Mouse (Mus musculus) gastrocnemius, adult 2 months (tissue): ENCODE measurements at regions not wholly inside any gene's neighbourhood (a gene's known extent, or its start where the extent isn't known, plus 50 kb on each side); places are given as distances from the start of the nearest gene placed in this dataset.

Experiments
- DNase-seq: peaks from one replicate; pipeline ENCODE4 v3.0.0; 2022
- H3K27ac ChIP-seq: fragments of 200-600 bp; 2 replicates; pipeline ENCODE4 v1.8.1; 2022; ENCODE audit warnings: mild to moderate bottlenecking
- H3K4me3 ChIP-seq: fragments of 200-600 bp; 2 replicates; pipeline ENCODE4 v1.8.1; 2022; ENCODE audit warnings: mild to moderate bottlenecking, moderate library complexity
- CTCF ChIP-seq: fragments of 200-600 bp; IDR thresholded peaks from 2 replicates; pipeline ENCODE4 v1.8.1; 2022; ENCODE audit warnings: antibody characterized with exemption, mild to moderate bottlenecking, moderate library complexity
- intact Hi-C: fragments of 180-260 bp; cut with DNase I; formaldehyde crosslinking; loops from one replicate; pipeline ENCODE4 v1.15.1; 2025

DNA sequence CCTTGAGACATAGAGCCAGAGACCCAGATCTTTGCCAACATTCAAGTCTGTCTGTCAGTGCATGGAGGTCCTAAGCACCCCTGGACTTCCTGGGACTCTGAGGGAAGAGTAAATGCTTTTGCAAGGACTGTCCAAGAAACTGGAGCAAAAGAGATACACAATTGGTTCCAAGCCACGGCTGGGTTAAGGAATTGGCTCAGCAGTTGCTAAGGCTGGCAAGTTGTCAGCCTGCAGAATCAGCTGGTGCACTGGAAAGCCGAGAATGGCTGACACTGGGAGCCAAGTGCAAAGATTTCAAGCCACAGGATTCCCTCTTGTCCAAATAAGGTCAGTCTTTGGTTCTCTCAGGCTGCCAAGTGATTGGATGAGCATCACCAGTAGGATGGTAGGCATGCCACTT is 146.8 kb upstream of the Syt13 start:
- intact Hi-C loops = no loop called here
- TF ChIP-seq CTCF = no peak
- Histone ChIP-seq H3K27ac (no peak overlapping the region), H3K4me3 (no peak overlapping the region)
- DNase-seq = peak; percentile 50

DNA sequence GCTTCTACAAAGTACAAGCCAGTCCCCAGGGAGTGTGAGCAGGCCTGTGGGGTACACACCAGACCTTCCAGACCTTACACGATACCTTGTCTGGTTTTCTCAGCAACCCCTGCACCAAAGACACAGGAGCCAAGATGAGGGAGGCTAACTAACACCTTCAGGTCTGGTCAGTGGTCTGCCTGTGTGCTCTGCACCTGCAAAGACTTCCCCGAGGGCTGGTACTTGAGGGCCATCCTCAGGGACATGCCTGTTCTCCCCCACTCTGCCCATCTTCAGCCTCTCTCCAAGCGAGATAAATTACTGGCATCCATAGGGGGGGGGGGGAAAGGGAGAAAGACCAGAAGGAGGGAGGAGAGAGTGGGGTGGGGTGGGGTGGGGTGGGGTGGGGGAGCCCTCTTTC is 145.8 kb upstream of the Syt13 start:
- H3K4me3 ChIP-seq = no peak overlapping the region
- intact Hi-C loops = no loop called here
- DNase-seq = no peak
- no peak overlapping the region for H3K27ac ChIP-seq
- no peak for TF ChIP-seq CTCF

DNA sequence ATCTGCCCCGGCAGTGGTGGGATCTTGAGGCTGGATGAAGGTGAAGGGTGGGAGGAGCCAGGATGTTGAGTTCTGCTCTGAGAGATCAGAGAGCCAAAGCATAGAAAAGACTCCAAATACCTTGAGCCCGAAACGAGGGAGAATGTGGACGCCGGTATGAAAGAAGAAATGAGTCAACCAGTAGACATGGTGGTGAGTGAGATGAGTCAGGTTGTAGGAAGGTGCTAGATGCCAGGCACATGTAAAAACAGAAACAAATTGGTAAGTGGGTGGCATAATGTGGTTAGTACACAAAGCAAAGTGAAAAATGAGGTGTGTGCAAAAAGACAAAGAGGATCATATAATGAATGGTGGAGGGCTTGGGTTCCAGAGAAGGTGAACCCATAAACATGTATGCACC is 144.8 kb upstream of the Syt13 start:
- Histone ChIP-seq H3K27ac (no peak overlapping the region), H3K4me3 (no peak overlapping the region)
- no peak for TF ChIP-seq CTCF
- no peak for DNase-seq
- intact Hi-C loops = no loop called here

- intact Hi-C loops = no loop called here
- Histone ChIP-seq H3K4me3 (no peak overlapping the region), H3K27ac (no peak overlapping the region)
- no peak for DNase-seq
- no peak for TF ChIP-seq CTCF
Observed at GRCm38 (mm10) chr2:92772623-92773022, 142.3 kb upstream of the Syt13 start.

DNA sequence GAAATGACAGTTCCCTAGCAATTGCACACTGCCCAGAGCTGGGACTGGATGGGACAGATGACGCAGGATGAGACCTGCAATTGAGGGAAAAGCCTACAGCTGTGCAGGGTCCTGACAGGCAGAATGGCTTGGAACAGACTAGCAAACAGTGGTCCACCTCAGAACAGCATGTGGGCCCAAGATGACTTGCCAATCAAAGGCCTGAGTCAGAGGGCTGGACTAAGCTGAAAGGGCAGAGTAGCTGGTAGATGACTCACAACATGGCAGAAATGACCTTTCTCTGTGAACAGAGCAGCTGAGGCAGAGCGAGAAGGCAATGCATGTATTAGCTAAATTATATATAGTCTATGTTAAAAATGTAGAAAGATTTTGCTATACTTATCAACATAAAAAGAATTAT is 138.4 kb upstream of the Syt13 start:
- no peak for DNase-seq
- Histone ChIP-seq H3K4me3 (no peak overlapping the region), H3K27ac (no peak overlapping the region)
- intact Hi-C loops = no loop called here
- no peak for TF ChIP-seq CTCF

DNA sequence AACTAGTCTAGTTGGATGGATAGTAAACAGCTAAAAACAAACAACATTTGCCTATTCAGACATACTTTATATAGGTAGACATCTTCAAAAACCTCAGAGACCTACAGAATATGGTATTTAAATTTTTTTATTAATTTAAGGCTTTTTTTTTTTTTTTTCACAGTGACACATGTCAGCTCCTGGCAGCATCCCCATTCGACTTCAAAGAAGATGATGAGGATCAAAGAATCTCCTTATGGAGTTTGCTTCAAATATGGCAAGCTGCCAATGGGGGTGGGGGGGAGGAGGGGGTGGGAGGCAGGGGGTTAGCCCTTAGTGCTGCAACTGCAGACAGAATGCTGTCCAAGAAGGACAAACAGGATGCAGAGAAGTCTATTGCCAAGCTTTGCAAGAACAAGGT is 135.8 kb upstream of the Syt13 start:
- no peak for TF ChIP-seq CTCF
- no peak overlapping the region for H3K27ac ChIP-seq
- intact Hi-C loops = no loop called here
- H3K4me3 ChIP-seq = no peak overlapping the region
- no peak for DNase-seq

DNA sequence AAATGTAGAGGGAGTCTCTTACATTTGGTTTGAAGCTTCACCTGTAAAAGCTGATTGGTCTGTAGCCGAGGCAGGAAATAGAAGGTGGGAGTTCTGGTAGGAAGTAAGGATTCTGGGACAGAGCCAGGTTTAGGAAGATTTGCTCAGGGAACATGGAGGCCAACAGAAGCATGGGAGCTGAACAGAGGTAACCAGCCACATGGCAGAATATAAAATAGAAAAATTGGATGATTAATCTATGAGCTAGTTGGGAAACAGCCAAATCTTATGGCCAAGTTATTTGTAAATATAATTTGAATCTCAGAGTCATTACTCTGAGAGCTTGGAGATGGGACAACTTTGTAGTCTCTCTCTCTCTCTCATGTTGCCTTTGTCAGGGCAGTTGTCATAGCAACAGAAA is 134.9 kb upstream of the Syt13 start:
- intact Hi-C loops = no loop called here
- Histone ChIP-seq H3K4me3 (no peak overlapping the region), H3K27ac (no peak overlapping the region)
- DNase-seq = no peak
- TF ChIP-seq CTCF = no peak

DNA sequence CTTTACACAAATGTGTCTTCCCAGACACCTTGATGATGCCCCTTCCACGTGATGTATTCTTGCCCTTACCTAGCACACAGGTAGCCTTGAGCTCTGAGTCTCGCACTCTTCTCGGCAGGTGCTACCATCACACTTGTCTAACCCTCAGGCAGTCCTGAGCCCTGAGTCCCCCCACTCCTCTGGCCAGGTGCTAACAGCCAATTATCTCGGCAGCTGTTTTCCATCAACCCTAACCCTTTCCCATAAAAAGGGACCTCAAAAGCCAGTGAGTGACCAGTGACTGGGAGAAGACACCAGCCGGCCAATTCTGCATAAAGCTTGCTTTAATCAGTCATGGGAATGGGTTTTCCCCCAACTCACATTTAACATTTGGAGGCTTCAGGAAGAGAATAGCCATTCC is 133.4 kb upstream of the Syt13 start:
- no peak overlapping the region for H3K27ac ChIP-seq
- intact Hi-C loops = no loop called here
- DNase-seq = no peak
- TF ChIP-seq CTCF = no peak
- no peak overlapping the region for H3K4me3 ChIP-seq

GRCm38 (mm10) chr2:92782621-92783020 is 132.3 kb upstream of the Syt13 start:
- Histone ChIP-seq H3K27ac (no peak overlapping the region), H3K4me3 (no peak overlapping the region)
- intact Hi-C loops = no loop called here
- no peak for DNase-seq
- no peak for TF ChIP-seq CTCF

DNA sequence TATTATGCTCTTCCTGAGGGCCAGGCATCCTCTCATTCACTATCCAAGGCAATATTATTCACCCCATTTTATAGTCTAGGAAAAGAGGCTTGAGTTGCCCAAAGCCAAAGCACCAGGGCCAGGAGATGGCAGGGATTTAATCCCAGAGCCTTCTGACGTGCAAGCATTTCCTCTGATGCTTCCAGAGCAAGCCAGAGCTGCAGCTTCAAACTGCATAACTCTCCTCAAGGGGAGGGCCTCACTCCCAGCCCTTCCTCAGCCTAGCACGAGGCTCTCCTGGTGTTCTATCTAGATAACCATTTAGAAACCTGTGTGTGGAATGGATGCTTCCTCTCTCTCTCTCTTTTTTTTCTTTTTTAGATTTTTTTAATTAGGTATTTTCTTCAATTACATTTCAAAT is 130.0 kb upstream of the Syt13 start:
- intact Hi-C loops = no loop called here
- no peak for DNase-seq
- no peak for TF ChIP-seq CTCF
- H3K27ac ChIP-seq = no peak overlapping the region
- no peak overlapping the region for H3K4me3 ChIP-seq

DNA sequence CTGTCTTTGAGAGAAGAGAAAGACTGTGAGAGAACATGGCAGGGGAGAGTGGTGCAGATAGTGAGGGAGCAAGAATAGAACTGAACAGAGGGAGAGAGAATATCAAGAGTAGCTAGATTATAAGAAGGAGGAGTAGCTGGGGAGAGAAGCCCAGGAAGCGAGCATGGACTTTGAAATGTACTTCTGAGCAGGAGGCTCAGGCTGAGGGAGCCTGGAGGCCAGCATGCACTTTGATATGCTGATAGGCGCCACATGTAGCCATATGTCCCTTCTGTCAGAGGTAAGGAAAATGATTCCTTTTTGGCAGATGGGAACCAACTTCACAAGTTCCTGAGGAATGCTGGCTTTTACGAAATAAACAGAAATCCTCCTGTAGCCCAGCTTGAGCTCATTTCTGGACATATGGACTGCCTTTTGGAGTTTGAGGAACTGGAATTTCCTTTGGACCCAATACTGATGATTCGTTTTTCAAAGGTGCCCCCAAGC is 126.9 kb upstream of the Syt13 start:
- TF ChIP-seq CTCF = no peak
- Histone ChIP-seq H3K27ac (no peak overlapping the region), H3K4me3 (no peak overlapping the region)
- intact Hi-C loops = no loop called here
- no peak for DNase-seq

DNA sequence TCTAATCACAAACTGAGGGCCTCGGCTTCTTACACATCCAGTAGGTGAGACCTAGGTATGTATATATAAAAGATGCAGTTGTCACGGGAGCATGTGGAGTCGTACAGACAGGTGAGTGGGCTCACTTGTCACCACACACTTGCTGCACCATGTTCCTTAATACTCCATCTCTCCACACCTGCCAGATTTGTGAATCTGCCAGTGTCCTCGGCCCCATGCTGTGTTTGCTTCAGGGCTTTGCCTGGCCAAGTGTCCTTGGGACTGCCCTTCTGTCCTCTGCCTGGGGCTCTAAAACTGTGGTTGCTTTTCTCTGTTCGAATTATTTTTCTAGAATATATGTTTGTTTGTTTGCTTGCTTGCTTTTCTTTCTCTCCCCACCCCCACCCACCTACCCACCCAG is 126.0 kb upstream of the Syt13 start:
- no peak for DNase-seq

DNA sequence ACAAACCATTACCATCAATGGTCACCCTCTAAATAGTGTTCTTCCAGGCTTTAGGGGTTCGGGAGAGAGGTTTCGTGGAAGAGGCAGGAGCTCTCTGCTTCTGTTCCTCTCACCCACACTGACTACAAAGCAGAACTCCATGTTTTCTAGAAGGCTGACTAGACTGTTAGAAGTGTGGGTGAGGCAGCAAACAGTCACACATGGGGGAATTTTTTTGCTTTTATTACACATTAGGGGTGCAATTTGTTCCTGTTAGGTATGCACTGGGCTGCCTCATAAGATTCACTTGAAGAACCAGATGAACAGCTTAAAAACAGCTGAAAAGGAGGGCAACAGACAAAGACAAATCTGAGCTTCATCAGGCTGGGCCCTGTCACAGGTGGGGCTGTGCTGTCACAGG is 124.5 kb upstream of the Syt13 start:
- Histone ChIP-seq H3K27ac (no peak overlapping the region), H3K4me3 (no peak overlapping the region)
- no peak for DNase-seq
- intact Hi-C loops = no loop called here
- TF ChIP-seq CTCF = no peak

More for the DNA sequence above, 126.0 kb upstream of the Syt13 start:
- Histone ChIP-seq H3K27ac (no peak overlapping the region), H3K4me3 (no peak overlapping the region)
- intact Hi-C loops = no loop called here
- TF ChIP-seq CTCF = no peak

DNA sequence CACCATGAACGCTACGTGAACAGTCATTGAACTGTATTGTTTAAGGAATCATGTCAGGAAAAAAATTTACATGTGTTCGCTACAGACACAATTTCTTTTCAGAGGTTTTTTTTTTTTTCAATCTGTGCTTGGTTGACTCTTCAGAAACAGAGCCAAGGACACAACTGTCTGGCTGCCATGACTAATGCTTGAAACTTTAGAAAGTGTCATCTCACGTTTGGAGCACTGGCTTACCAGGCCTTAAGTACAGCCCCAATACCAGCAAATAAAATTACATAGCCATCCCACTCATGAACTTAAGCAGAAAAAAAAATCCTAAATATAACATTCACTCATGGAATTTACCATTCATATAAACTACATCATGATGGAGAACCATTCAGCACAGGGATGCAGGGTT is 115.1 kb upstream of the Syt13 start:
- intact Hi-C loops = no loop called here
- no peak for TF ChIP-seq CTCF
- DNase-seq = no peak
- H3K4me3 ChIP-seq = no peak overlapping the region
- H3K27ac ChIP-seq = no peak overlapping the region

DNA sequence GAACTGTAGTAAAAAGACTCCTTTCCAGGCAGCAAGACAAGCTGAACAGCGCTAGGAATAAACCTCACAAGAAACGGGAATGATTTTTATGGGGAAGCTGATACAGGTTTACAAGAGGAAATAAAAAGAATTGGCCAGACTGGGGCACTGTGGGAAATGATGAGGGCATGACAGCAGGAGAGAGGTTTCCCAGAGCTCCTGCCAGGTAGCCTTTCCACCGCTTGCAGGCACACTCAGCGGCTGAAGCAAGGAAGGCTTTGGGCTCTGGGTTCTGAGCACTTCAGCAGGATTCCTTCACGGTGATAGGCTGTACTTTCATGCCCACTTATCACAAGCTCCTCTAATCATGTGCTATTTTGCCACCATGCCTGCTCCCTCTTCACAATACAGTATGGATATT is 114.2 kb upstream of the Syt13 start:
- DNase-seq = no peak
- TF ChIP-seq CTCF = no peak
- intact Hi-C loops = no loop called here
- Histone ChIP-seq H3K27ac (no peak overlapping the region), H3K4me3 (no peak overlapping the region)
